9 mouse cellular contexts compared by ENCODE assay signal in genomic region chr6:48642764-48643292, GRCm38 (mm10). TPM values are rescaled to one million over a fixed set of nuclear protein-coding genes. Genes with fewer than 3 reads are reported as not detected.
DNase-seq lines count a peak whose midpoint lies in the region; ATAC-seq and TF ChIP-seq lines count a peak whose summit lies in the region.
"Had no signal": no experiment of that assay in that cellular context is flagged by ENCODE, and none has a peak within 500 bp of the region (broad histone marks: within the 10 kb centered on the region; RNA-seq: fewer than 3 reads in every experiment).

No protein-coding gene starts in this region.

- H3K9me3 ChIP-seq in stomach, postnatal 0 days (ENCODE audit: control insufficient read depth, low read length): no peaks in the 10 kb centered on the region

- peak; percentile 52 for DNase-seq in gastrocnemius, adult 18-20 months (ENCODE audit: low spot score)
- no peak for DNase-seq in gastrocnemius, postnatal 10 days
- peak; percentile 44 for DNase-seq in testis, postnatal 10 days (ENCODE audit: low spot score)
- DNase-seq in testis, postnatal 14 days (ENCODE audit: low spot score): no peak
- DNase-seq in embryo, embryonic 10.5 days (ENCODE audit: low spot score): peak; percentile 90
- DNase-seq in lung, adult 2 months: no peak
- DNase-seq in stomach, postnatal 0 days (ENCODE audit: low spot score): no peak
- no peak for DNase-seq in layer of hippocampus, adult 9-11 months

- no peak for TF ChIP-seq POLR2A in lung, adult 2 months (IDR thresholded peaks at IDR 0.05; ENCODE audit: borderline replicate concordance, extremely low read depth, low read depth, low read length)

- H3K4me3 ChIP-seq in lung, adult 2 months (replicated peaks; ENCODE audit: extremely low read depth, low read depth, low read length): no peak overlapping the region
- H3K4me3 ChIP-seq in stomach, postnatal 0 days (ENCODE audit: low read depth, low read length): no peak overlapping the region

- ATAC-seq in stomach, postnatal 0 days (ENCODE audit: low FRiP score, low TSS enrichment): no peak

- no peaks in the 10 kb centered on the region for H3K4me1 ChIP-seq in lung, adult 2 months (ENCODE audit: control insufficient read depth, insufficient read depth, low read length)
- H3K4me1 ChIP-seq in stomach, postnatal 0 days (replicated peaks; ENCODE audit: control insufficient read depth, insufficient read depth): no peaks in the 10 kb centered on the region

- WGBS in lung, adult 2 months: 19% methylated on average over 4 of the region's 4 CpGs
- WGBS in stomach, postnatal 0 days: 17% methylated on average over 4 of the region's 4 CpGs

- no peak for TF ChIP-seq EP300 in stomach, postnatal 0 days (optimal IDR thresholded peaks at IDR 0.05)

- no peak overlapping the region for H3K27ac ChIP-seq in stomach, postnatal 0 days (replicated peaks)

- peak; percentile 27; the same call in 1 of the 2 replicates for TF ChIP-seq CTCF in lung, adult 2 months (IDR thresholded peaks at IDR 0.05; ENCODE audit: insufficient read depth, low read length)
- TF ChIP-seq CTCF in stomach, postnatal 0 days (IDR thresholded peaks at IDR 0.05; ENCODE audit: low read depth): peak; percentile 82

- no peak overlapping the region for H3K9ac ChIP-seq in stomach, postnatal 0 days (ENCODE audit: low read length)

- H3K27me3 ChIP-seq in stomach, postnatal 0 days (ENCODE audit: control insufficient read depth, insufficient read depth, low read length): no peaks in the 10 kb centered on the region

- no peaks in the 10 kb centered on the region for H3K36me3 ChIP-seq in stomach, postnatal 0 days (ENCODE audit: control insufficient read depth, insufficient read depth, low read length)

- H3K4me2 ChIP-seq in stomach, postnatal 0 days (replicated peaks; ENCODE audit: low read depth): no peak overlapping the region

RNA-seq across cellular contexts. Expression of gene Gimap8, which starts 4.2 kb away (rescaled TPM):
- 1 to 10 TPM; 1.3 to 2.5 TPM for total RNA-seq in gastrocnemius, adult 18-20 months (2021)
- total RNA-seq in gastrocnemius, postnatal 10 days (2021): 1 to 10 TPM; 4.0 to 7.4 TPM
- 11.4 and 15.2 TPM in 2 replicates for polyA plus RNA-seq in lung, adult 2 months (2012; rRNA removed)
- 0.74 and 0.93 TPM in 2 replicates for polyA plus RNA-seq in stomach, postnatal 0 days (2015; fragmentation: Nextera tagmentation; extraction: Ambion mirVana)

RNA-seq across cellular contexts. Expression of gene AI854703, which starts 16.3 kb away (rescaled TPM):
- under 1 TPM; 0.76 to 0.78 TPM for total RNA-seq in gastrocnemius, adult 18-20 months (2021)
- total RNA-seq in gastrocnemius, postnatal 10 days (2021): under 1 TPM; 0.36 to 0.47 TPM
- 0.98 and 1.3 TPM in 2 replicates for polyA plus RNA-seq in lung, adult 2 months (2012; rRNA removed)
- 0.76 TPM in 2 replicates for polyA plus RNA-seq in stomach, postnatal 0 days (2015; fragmentation: Nextera tagmentation; extraction: Ambion mirVana)

RNA-seq across cellular contexts. Expression of gene Gimap9, which starts 33.1 kb away (rescaled TPM):
- total RNA-seq in gastrocnemius, adult 18-20 months (2021): 1 to 10 TPM in 1 of 2 experiments, under 1 TPM in 1; 0.59 to 1.2 TPM
- total RNA-seq in gastrocnemius, postnatal 10 days (2021): 1 to 10 TPM; 2.2 to 2.3 TPM
- polyA plus RNA-seq in lung, adult 2 months (2012; rRNA removed): 2.8 and 5.2 TPM in 2 replicates
- polyA plus RNA-seq in stomach, postnatal 0 days (2015; fragmentation: Nextera tagmentation; extraction: Ambion mirVana): 3.2 and 3.5 TPM in 2 replicates

RNA-seq across cellular contexts. Expression of gene Zfp775, which starts 41.0 kb away (rescaled TPM):
- 1 to 10 TPM; 8.8 TPM for total RNA-seq in gastrocnemius, adult 18-20 months (2021)
- total RNA-seq in gastrocnemius, postnatal 10 days (2021): 1 to 10 TPM; 5.1 TPM
- 6.7 and 7.2 TPM in 2 replicates for polyA plus RNA-seq in lung, adult 2 months (2012; rRNA removed)
- polyA plus RNA-seq in stomach, postnatal 0 days (2015; fragmentation: Nextera tagmentation; extraction: Ambion mirVana): 2.2 and 2.8 TPM in 2 replicates

RNA-seq across cellular contexts. Expression of gene Gimap4, which starts 41.5 kb away (rescaled TPM):
- total RNA-seq in gastrocnemius, adult 18-20 months (2021): 1 to 10 TPM; 2.4 to 5.8 TPM
- 10 to 100 TPM; 13.5 to 16.5 TPM for total RNA-seq in gastrocnemius, postnatal 10 days (2021)
- 40.8 and 58.9 TPM in 2 replicates for polyA plus RNA-seq in lung, adult 2 months (2012; rRNA removed)
- polyA plus RNA-seq in stomach, postnatal 0 days (2015; fragmentation: Nextera tagmentation; extraction: Ambion mirVana): 8.0 and 8.5 TPM in 2 replicates
- total RNA-seq: layer of hippocampus, postnatal 25 days had no signal

Comparison
In these comparisons a context has a peak if more than half of its experiments do, and no peak if none do; other contexts are left out.
1. DNase-seq: peak in gastrocnemius, adult 18-20 months (single experiment), testis, postnatal 10 days (single experiment) and embryo, embryonic 10.5 days (single experiment); none in gastrocnemius, postnatal 10 days (single experiment), testis, postnatal 14 days (single experiment), lung, adult 2 months (single experiment), stomach, postnatal 0 days (single experiment) and layer of hippocampus, adult 9-11 months (single experiment).